Mouse (Mus musculus) erythroblast, embryonic 14.5 days (primary cell): Measurements from ENCODE around the gene Nab2.

Experiments used
- GATA1 ChIP-seq: IDR thresholded peaks from 2 replicates; pipeline ENCODE4 v1.6.1; 2012; ENCODE audit warnings: low read length, inconsistent platforms, mixed read lengths
- TAL1 ChIP-seq: IDR thresholded peaks from 3 replicates; pipeline ENCODE4 v1.6.1; 2012; ENCODE audit warnings: low read length, inconsistent platforms, mixed read lengths

- TF ChIP-seq GATA1 (no peak), TAL1 (no peak)
These were observed 14.5 kb upstream of the Nab2 start for GRCm38 (mm10) chr10:127682886-127683285.
